Mouse (Mus musculus) midbrain, embryonic 10.5 days (tissue): ENCODE measurements at regions not wholly inside any gene's neighbourhood (a gene's known extent, or its start where the extent isn't known, plus 50 kb on each side); places are given as distances from the start of the nearest gene placed in this dataset.
A peak's percentile ranks its signal among the peaks of the same experiment; 100 is the strongest.

Experiments
- DNase-seq: peaks from one replicate; pipeline ENCODE4 v3.0.0-alpha.2; 2017; ENCODE audit warnings: low spot score
- H3K27ac ChIP-seq: fragments of 300-500 bp; sonication (generic); replicated peaks from 2 replicates; pipeline ENCODE4 v1.5.1; 2016; ENCODE audit warnings: mild to moderate bottlenecking
- H3K27me3 ChIP-seq: fragments of 300-500 bp; sonication (generic); 2 replicates; pipeline ENCODE4 v1.6.1; 2016; ENCODE audit warnings: low read depth, mild to moderate bottlenecking; ENCODE audit not compliant: poor library complexity, severe bottlenecking
- H3K36me3 ChIP-seq: fragments of 300-500 bp; sonication (generic); 2 replicates; pipeline ENCODE4 v1.6.1; 2016; ENCODE audit warnings: mild to moderate bottlenecking, moderate library complexity
- H3K4me1 ChIP-seq: fragments of 300-500 bp; sonication (generic); 2 replicates; pipeline ENCODE4 v1.6.1; 2016
- H3K4me3 ChIP-seq: fragments of 300-500 bp; sonication (generic); 2 replicates; pipeline ENCODE4 v1.5.1; 2016; ENCODE audit warnings: mild to moderate bottlenecking, moderate library complexity
- H3K9me3 ChIP-seq: fragments of 300-500 bp; sonication (generic); replicated peaks from 2 replicates; pipeline ENCODE4 v1.6.1; 2016; ENCODE audit warnings: mild to moderate bottlenecking
- WGBS: fragments of 180-500 bp; shearing (Covaris S2); methylation state at CpG from one replicate; pipeline ENCODE4 v1.1.7; 2016; 5-methylcytosine and 5-hydroxymethylcytosine counted together

- Histone ChIP-seq H3K9me3 (no peaks in the 10 kb centered on the region), H3K4me1 (peaks cover 64% of the 10 kb centered on the region), H3K27me3 (peaks cover 100% of the 10 kb centered on the region), H3K4me3 (no peak overlapping the region), H3K27ac (peak overlapping the region; percentile 52), H3K36me3 (no peaks in the 10 kb centered on the region)
- WGBS = 34% methylated on average over 8 of the region's 8 CpGs
- peak; percentile 32 for DNase-seq
These were observed 84.9 kb downstream of the Efnb1 start for GRCm38 (mm10) chrX:99220674-99221455.

GRCm38 (mm10) chrX:99218213-99218612 is 82.3 kb downstream of the Efnb1 start:
- H3K9me3 ChIP-seq = no peaks in the 10 kb centered on the region
- no peaks in the 10 kb centered on the region for H3K36me3 ChIP-seq
- DNase-seq = peak; percentile 41
- peak overlapping the region; percentile 61 for H3K27ac ChIP-seq
- peaks cover 100% of the 10 kb centered on the region for H3K27me3 ChIP-seq
- H3K4me3 ChIP-seq = no peak overlapping the region
- WGBS = 36% methylated on average over 7 of the region's 7 CpGs
- peaks cover 78% of the 10 kb centered on the region for H3K4me1 ChIP-seq

GRCm38 (mm10) chrX:99216633-99217459 is 80.9 kb downstream of the Efnb1 start:
- Histone ChIP-seq H3K27ac (peak overlapping the region; percentile 89), H3K36me3 (no peaks in the 10 kb centered on the region), H3K9me3 (no peaks in the 10 kb centered on the region), H3K27me3 (peaks cover 100% of the 10 kb centered on the region), H3K4me3 (peak overlapping the region; percentile 50), H3K4me1 (peaks cover 78% of the 10 kb centered on the region)
- DNase-seq = peak; percentile 63
- WGBS = 17% methylated on average over 59 of the region's 60 CpGs

GRCm38 (mm10) chrX:99215931-99216330 is 80.0 kb downstream of the Efnb1 start:
- Histone ChIP-seq H3K4me3 (no peak overlapping the region), H3K27me3 (peaks cover 100% of the 10 kb centered on the region), H3K4me1 (peaks cover 73% of the 10 kb centered on the region), H3K27ac (peak overlapping the region; percentile 89), H3K36me3 (no peaks in the 10 kb centered on the region), H3K9me3 (no peaks in the 10 kb centered on the region)
- no peak for DNase-seq
- 57% methylated on average over 5 of the region's 5 CpGs for WGBS

- no peaks in the 10 kb centered on the region for H3K9me3 ChIP-seq
- no peaks in the 10 kb centered on the region for H3K36me3 ChIP-seq
- peaks cover 65% of the 10 kb centered on the region for H3K4me1 ChIP-seq
- no peak for DNase-seq
- H3K27ac ChIP-seq = 0 out of 2 replicates have a peak overlapping the region, but pooled peaks have one; percentile 23
- 50% methylated on average over 7 of the region's 7 CpGs for WGBS
- peaks cover 97% of the 10 kb centered on the region for H3K27me3 ChIP-seq
- H3K4me3 ChIP-seq = no peak overlapping the region
These were observed 79.2 kb downstream of the Efnb1 start for GRCm38 (mm10) chrX:99215111-99215510.

- no peak for DNase-seq
- H3K27me3 ChIP-seq = peaks cover 97% of the 10 kb centered on the region
- H3K4me3 ChIP-seq = no peak overlapping the region
- peaks cover 51% of the 10 kb centered on the region for H3K4me1 ChIP-seq
- WGBS = 69% methylated on average over 6 of the region's 6 CpGs
- H3K36me3 ChIP-seq = no peaks in the 10 kb centered on the region
- no peaks in the 10 kb centered on the region for H3K9me3 ChIP-seq
- no peak overlapping the region for H3K27ac ChIP-seq
These were observed 77.7 kb downstream of the Efnb1 start for GRCm38 (mm10) chrX:99213565-99214153.

GRCm38 (mm10) chrX:99204077-99204476 is 68.1 kb downstream of the Efnb1 start:
- DNase-seq = no peak
- Histone ChIP-seq H3K27me3 (peaks cover 100% of the 10 kb centered on the region), H3K4me3 (no peak overlapping the region), H3K9me3 (no peaks in the 10 kb centered on the region), H3K4me1 (peaks cover 17% of the 10 kb centered on the region), H3K27ac (no peak overlapping the region), H3K36me3 (no peaks in the 10 kb centered on the region)
- 79% methylated on average over 6 of the region's 6 CpGs for WGBS

- Histone ChIP-seq H3K4me1 (peaks cover 45% of the 10 kb centered on the region), H3K36me3 (no peaks in the 10 kb centered on the region), H3K27ac (no peak overlapping the region), H3K9me3 (no peaks in the 10 kb centered on the region), H3K4me3 (no peak overlapping the region), H3K27me3 (peaks cover 100% of the 10 kb centered on the region)
- DNase-seq = no peak
- WGBS = 75% methylated on average over 7 of the region's 7 CpGs
These were observed 65.2 kb downstream of the Efnb1 start for GRCm38 (mm10) chrX:99201081-99201480.

- H3K4me1 ChIP-seq = peaks cover 54% of the 10 kb centered on the region
- H3K9me3 ChIP-seq = no peaks in the 10 kb centered on the region
- H3K27me3 ChIP-seq = peaks cover 100% of the 10 kb centered on the region
- no peaks in the 10 kb centered on the region for H3K36me3 ChIP-seq
- H3K4me3 ChIP-seq = no peak overlapping the region
- no peak for DNase-seq
- WGBS = 61% methylated on average over 5 of the region's 5 CpGs
- peak overlapping the region; percentile 89 for H3K27ac ChIP-seq
These were observed 63.7 kb downstream of the Efnb1 start for GRCm38 (mm10) chrX:99199669-99200068.

- Histone ChIP-seq H3K4me1 (peaks cover 54% of the 10 kb centered on the region), H3K4me3 (peak overlapping the region; percentile 42), H3K9me3 (no peaks in the 10 kb centered on the region), H3K27ac (peak overlapping the region; percentile 89), H3K36me3 (no peaks in the 10 kb centered on the region), H3K27me3 (peaks cover 100% of the 10 kb centered on the region)
- 30% methylated on average over 29 of the region's 29 CpGs for WGBS
- peak; percentile 71 for DNase-seq
These were observed 63.2 kb downstream of the Efnb1 start for GRCm38 (mm10) chrX:99198961-99199631.
